Mouse (Mus musculus) bone marrow macrophage, adult 2 months (primary cell): ENCODE data around the gene Trim7.

Experiments used
- CTCF ChIP-seq: IDR thresholded peaks from 2 replicates; pipeline ENCODE4 v1.5.1; 2012; ENCODE audit warnings: low read depth, mild to moderate bottlenecking, low read length, moderate library complexity
- POLR2A ChIP-seq: IDR thresholded peaks from 2 replicates; pipeline ENCODE4 v1.6.1; 2012; ENCODE audit warnings: mild to moderate bottlenecking, low read depth, low read length, borderline replicate concordance

GRCm38 (mm10) chr11:48872695-48873300 is 46.9 kb downstream of the Trim7 start:
- TF ChIP-seq CTCF = no peak
- no peak for TF ChIP-seq POLR2A
